Mouse (Mus musculus): ENCODE results near the gene Sec14l5. TPM values are rescaled to one million over a fixed set of nuclear protein-coding genes. Genes with fewer than 3 reads are reported as not detected.
A peak's percentile ranks its signal among the peaks of the same experiment; 100 is the strongest.

The Sec14l5 gene
- polyA plus RNA-seq, 1 experiment from 2014 or later = 0.04 TPM

GRCm38 (mm10) chr16:5119385-5119784 is 27.5 kb upstream of the Sec14l5 start:
- no peaks in the 10 kb centered on the region for H3K27me3 ChIP-seq (ENCODE audit: control insufficient read depth, insufficient read depth, low read length)
- H3K27ac ChIP-seq (replicated peaks) = peak overlapping the region; percentile 61; the same call in 1 of the 2 replicates
- ATAC-seq (ENCODE audit: low FRiP score, low TSS enrichment) (peak; percentile 55), DNase-seq (ENCODE audit: low spot score) (peak; percentile 30)
- TF ChIP-seq CTCF (IDR thresholded peaks at IDR 0.05; ENCODE audit: low read depth) (no peak), EP300 (optimal IDR thresholded peaks at IDR 0.05) (peak; percentile 67)
- no peak overlapping the region for H3K4me2 ChIP-seq (replicated peaks; ENCODE audit: low read depth)
- no peaks in the 10 kb centered on the region for H3K9me3 ChIP-seq (ENCODE audit: control insufficient read depth, low read length)
- H3K36me3 ChIP-seq (ENCODE audit: control insufficient read depth, insufficient read depth, low read length) = no peaks in the 10 kb centered on the region
- no peak overlapping the region for H3K4me3 ChIP-seq (ENCODE audit: low read depth, low read length)
- no peaks in the 10 kb centered on the region for H3K4me1 ChIP-seq (replicated peaks; ENCODE audit: control insufficient read depth, insufficient read depth)
- no peak overlapping the region for H3K9ac ChIP-seq (ENCODE audit: low read length)
- 53% methylated on average over 4 of the region's 4 CpGs for WGBS

- Histone ChIP-seq H3K27me3 (ENCODE audit: control insufficient read depth, insufficient read depth, low read length) (no peaks in the 10 kb centered on the region), H3K4me1 (replicated peaks; ENCODE audit: control insufficient read depth, insufficient read depth) (no peaks in the 10 kb centered on the region), H3K9me3 (ENCODE audit: control insufficient read depth, low read length) (no peaks in the 10 kb centered on the region), H3K36me3 (ENCODE audit: control insufficient read depth, insufficient read depth, low read length) (no peaks in the 10 kb centered on the region), H3K9ac (ENCODE audit: low read length) (no peak overlapping the region), H3K4me3 (ENCODE audit: low read depth, low read length) (no peak overlapping the region), H3K27ac (replicated peaks) (peak overlapping the region; percentile 61; the same call in 1 of the 2 replicates), H3K4me2 (replicated peaks; ENCODE audit: low read depth) (no peak overlapping the region)
- ATAC-seq (ENCODE audit: low FRiP score, low TSS enrichment) (no peak), DNase-seq (ENCODE audit: low spot score) (no peak)
- TF ChIP-seq EP300 (optimal IDR thresholded peaks at IDR 0.05) (no peak), CTCF (IDR thresholded peaks at IDR 0.05; ENCODE audit: low read depth) (no peak)
- WGBS = 63% methylated on average over 4 of the region's 4 CpGs
Observed at GRCm38 (mm10) chr16:5119845-5120244, 27.1 kb upstream of the Sec14l5 start.

DNA sequence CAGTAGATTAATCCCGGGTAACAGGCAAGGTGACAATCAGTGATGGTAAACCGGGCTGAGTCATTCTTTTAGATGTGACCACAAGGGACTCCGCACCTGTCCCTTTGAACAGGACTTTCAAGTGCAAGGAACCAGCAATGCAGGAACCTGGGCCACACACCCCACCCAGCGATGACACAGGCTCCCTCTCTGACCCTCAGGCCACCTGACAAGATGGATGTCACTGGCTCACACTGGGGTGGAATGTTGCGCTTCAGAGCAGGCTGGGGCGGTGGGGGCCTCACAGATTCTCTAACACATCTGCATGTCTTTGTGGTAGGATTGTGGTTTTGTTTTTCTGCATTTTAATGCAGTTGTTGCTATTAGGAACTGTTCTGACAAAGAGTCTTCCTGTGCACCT is 23.4 kb upstream of the Sec14l5 start:
- TF ChIP-seq EP300 (optimal IDR thresholded peaks at IDR 0.05) (no peak), CTCF (IDR thresholded peaks at IDR 0.05; ENCODE audit: low read depth) (no peak)
- no peaks in the 10 kb centered on the region for H3K9me3 ChIP-seq (ENCODE audit: control insufficient read depth, low read length)
- H3K36me3 ChIP-seq (ENCODE audit: control insufficient read depth, insufficient read depth, low read length) = no peaks in the 10 kb centered on the region
- H3K4me1 ChIP-seq (replicated peaks; ENCODE audit: control insufficient read depth, insufficient read depth) = no peaks in the 10 kb centered on the region
- ATAC-seq (ENCODE audit: low FRiP score, low TSS enrichment) (no peak; the same call in 1 of the 2 replicates), DNase-seq (ENCODE audit: low spot score) (no peak)
- no peak overlapping the region for H3K4me2 ChIP-seq (replicated peaks; ENCODE audit: low read depth)
- H3K9ac ChIP-seq (ENCODE audit: low read length) = no peak overlapping the region
- 55% methylated on average over 6 of the region's 6 CpGs for WGBS
- H3K27ac ChIP-seq (replicated peaks) = no peak overlapping the region
- no peaks in the 10 kb centered on the region for H3K27me3 ChIP-seq (ENCODE audit: control insufficient read depth, insufficient read depth, low read length)
- H3K4me3 ChIP-seq (ENCODE audit: low read depth, low read length) = no peak overlapping the region

DNA sequence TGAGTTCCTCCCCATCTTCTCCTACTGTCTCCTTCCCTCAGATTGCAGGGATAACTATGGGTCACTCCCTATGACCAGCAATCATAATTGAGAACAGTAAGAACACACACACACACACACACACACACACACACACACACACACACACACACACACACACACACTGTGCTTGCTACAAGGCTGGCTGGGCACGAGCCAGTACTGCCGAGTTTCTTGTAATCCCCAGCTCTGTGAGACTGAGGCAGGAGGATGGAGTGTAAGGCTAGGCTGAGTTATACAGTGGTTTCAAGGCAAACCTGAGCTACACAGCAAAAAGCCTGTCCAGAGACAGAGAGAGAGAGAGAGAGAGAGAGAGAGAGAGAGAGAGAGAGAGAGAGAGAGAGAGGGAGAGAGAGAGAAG is 16.7 kb upstream of the Sec14l5 start:
- TF ChIP-seq CTCF (IDR thresholded peaks at IDR 0.05; ENCODE audit: low read depth) = no peak
- TF ChIP-seq EP300 (optimal IDR thresholded peaks at IDR 0.05) = no peak
- H3K4me2 ChIP-seq (replicated peaks; ENCODE audit: low read depth) = 0 out of 2 replicates have a peak overlapping the region, but pooled peaks have one; percentile 66
- WGBS = 31% methylated on average over 2 of the region's 2 CpGs
- H3K27me3 ChIP-seq (ENCODE audit: control insufficient read depth, insufficient read depth, low read length) = no peaks in the 10 kb centered on the region; the same call in 1 of the 2 replicates
- no peak overlapping the region; the same call in 1 of the 2 replicates for H3K9ac ChIP-seq (ENCODE audit: low read length)
- H3K4me3 ChIP-seq (ENCODE audit: low read depth, low read length) = peak overlapping the region; percentile 53; the same call in 1 of the 2 replicates
- H3K27ac ChIP-seq (replicated peaks) = no peak overlapping the region
- H3K9me3 ChIP-seq (ENCODE audit: control insufficient read depth, low read length) = no peaks in the 10 kb centered on the region
- 0 out of 2 replicates have a peak, but pooled peaks cover 2% of the 10 kb centered on the region for H3K4me1 ChIP-seq (replicated peaks; ENCODE audit: control insufficient read depth, insufficient read depth)
- no peak for DNase-seq (ENCODE audit: low spot score)
- no peak for ATAC-seq (ENCODE audit: low FRiP score, low TSS enrichment)
- H3K36me3 ChIP-seq (ENCODE audit: control insufficient read depth, insufficient read depth, low read length) = no peaks in the 10 kb centered on the region

GRCm38 (mm10) chr16:5130766-5131165 is 16.1 kb upstream of the Sec14l5 start:
- peaks cover 2% of the 10 kb centered on the region; the same call in 1 of the 2 replicates for H3K4me1 ChIP-seq (replicated peaks; ENCODE audit: control insufficient read depth, insufficient read depth)
- peak overlapping the region; percentile 53 for H3K4me3 ChIP-seq (ENCODE audit: low read depth, low read length)
- peak overlapping the region; percentile 66 for H3K4me2 ChIP-seq (replicated peaks; ENCODE audit: low read depth)
- peak overlapping the region; percentile 85 for H3K27ac ChIP-seq (replicated peaks)
- H3K36me3 ChIP-seq (ENCODE audit: control insufficient read depth, insufficient read depth, low read length) = no peaks in the 10 kb centered on the region
- TF ChIP-seq EP300 (optimal IDR thresholded peaks at IDR 0.05) (no peak), CTCF (IDR thresholded peaks at IDR 0.05; ENCODE audit: low read depth) (no peak)
- ATAC-seq (ENCODE audit: low FRiP score, low TSS enrichment) (peak; percentile 37; the same call in 1 of the 2 replicates), DNase-seq (ENCODE audit: low spot score) (peak; percentile 51)
- H3K27me3 ChIP-seq (ENCODE audit: control insufficient read depth, insufficient read depth, low read length) = no peaks in the 10 kb centered on the region; the same call in 1 of the 2 replicates
- 11% methylated on average over 4 of the region's 4 CpGs for WGBS
- H3K9me3 ChIP-seq (ENCODE audit: control insufficient read depth, low read length) = no peaks in the 10 kb centered on the region
- H3K9ac ChIP-seq (ENCODE audit: low read length) = peak overlapping the region; percentile 69

- Histone ChIP-seq H3K4me3 (ENCODE audit: low read depth, low read length) (peak overlapping the region; percentile 53), H3K9ac (ENCODE audit: low read length) (peak overlapping the region; percentile 69), H3K4me1 (replicated peaks; ENCODE audit: control insufficient read depth, insufficient read depth) (peaks cover 7% of the 10 kb centered on the region), H3K9me3 (ENCODE audit: control insufficient read depth, low read length) (no peaks in the 10 kb centered on the region), H3K27me3 (ENCODE audit: control insufficient read depth, insufficient read depth, low read length) (no peaks in the 10 kb centered on the region; the same call in 1 of the 2 replicates), H3K4me2 (replicated peaks; ENCODE audit: low read depth) (peak overlapping the region; percentile 66), H3K36me3 (ENCODE audit: control insufficient read depth, insufficient read depth, low read length) (no peaks in the 10 kb centered on the region), H3K27ac (replicated peaks) (peak overlapping the region; percentile 85)
- TF ChIP-seq CTCF (IDR thresholded peaks at IDR 0.05; ENCODE audit: low read depth) (no peak), EP300 (optimal IDR thresholded peaks at IDR 0.05) (no peak)
- peak; percentile 42 for DNase-seq (ENCODE audit: low spot score)
- 4% methylated on average over 24 of the region's 25 CpGs for WGBS
- ATAC-seq (ENCODE audit: low FRiP score, low TSS enrichment) = no peak
Observed at GRCm38 (mm10) chr16:5131251-5131922, 15.5 kb upstream of the Sec14l5 start.

Data from stomach, postnatal 0 days (tissue).